Mouse (Mus musculus) C2C12 (cell line): Measurements from ENCODE around the gene Ppfibp1. TPM values are rescaled to one million over a fixed set of nuclear protein-coding genes. Genes with fewer than 3 reads are reported as not detected.

Source experiments
- H3K27me3 ChIP-seq: one replicate; pipeline ENCODE4 v1.6.1; 2011; ENCODE audit not compliant: control insufficient read depth, insufficient read depth, insufficient read length
- H3K36me3 ChIP-seq: one replicate; pipeline ENCODE4 v1.6.1; 2011; ENCODE audit not compliant: control insufficient read depth, insufficient read depth
- H3K4me3 ChIP-seq: one replicate; pipeline ENCODE4 v1.5.1; 2011; ENCODE audit warnings: mild to moderate bottlenecking, control low read depth; ENCODE audit not compliant: poor library complexity, insufficient read depth, severe bottlenecking
- H3K79me2 ChIP-seq: one replicate; pipeline ENCODE4 v1.6.1; 2011; ENCODE audit not compliant: control insufficient read depth, insufficient read depth
- H3K79me3 ChIP-seq: one replicate; pipeline ENCODE4 v1.6.1; 2011; ENCODE audit warnings: low read depth, control low read depth
- H3ac ChIP-seq: one replicate; pipeline ENCODE3; 2011; ENCODE audit warnings: low read depth; ENCODE audit not compliant: control insufficient read depth, insufficient read length
- CEBPB ChIP-seq: IDR thresholded peaks from one replicate; pipeline ENCODE4 v1.6.1; 2011; ENCODE audit warnings: low read depth, mild to moderate bottlenecking, control low read depth, moderate library complexity
- CTCF ChIP-seq: IDR thresholded peaks from one replicate; pipeline ENCODE4 v1.5.1; 2011; ENCODE audit not compliant: control insufficient read depth, insufficient read depth, insufficient read length
- FOSL1 ChIP-seq: IDR thresholded peaks from one replicate; pipeline ENCODE4 v1.8.0; 2011; ENCODE audit warnings: mild to moderate bottlenecking, low read length; ENCODE audit not compliant: poor library complexity, insufficient read depth, severe bottlenecking
- MAX ChIP-seq: IDR thresholded peaks from one replicate; pipeline ENCODE4 v1.6.1; 2011; ENCODE audit warnings: mild to moderate bottlenecking, control low read depth
- MYOD1 ChIP-seq: IDR thresholded peaks from one replicate; pipeline ENCODE4 v1.6.1; 2011; ENCODE audit warnings: low read depth; ENCODE audit not compliant: control insufficient read depth, insufficient read length
- MYOG ChIP-seq: IDR thresholded peaks from one replicate; pipeline ENCODE4 v1.6.1; 2011; ENCODE audit not compliant: control insufficient read depth, insufficient read length; ENCODE audit errors: extremely low read depth
- USF1 ChIP-seq: IDR thresholded peaks from one replicate; pipeline ENCODE4 v1.6.1; 2011; ENCODE audit warnings: low read depth, mild to moderate bottlenecking, control low read depth, moderate library complexity
- long read RNA-seq, 2 experiments: library from polyadenylated mRNA; unstranded; transcript quantifications; one replicate each; pipeline ENCODE4 v2.0.0; 2019 to 2020
- polyA plus RNA-seq: library from polyadenylated mRNA; unstranded; fragments of >200 nt; fragmentation: generic; extraction: Trizol; gene quantifications from one replicate; pipeline ENCODE4 v1.2.1, GENCODE M21; 2012; ENCODE audit warnings: missing spikeins

The Ppfibp1 gene
- polyA plus RNA-seq = 61.1 TPM
- long read RNA-seq, experiment 1, full-length matches to known transcripts = 2 of 40 reads
- long read RNA-seq, experiment 1, partial matches to known transcripts = 25 of 40 reads
- long read RNA-seq, experiment 1, other reads (novel, unspliced or antisense) = 13 of 40 reads
- long read RNA-seq, experiment 2, full-length matches to known transcripts = 220 of 954 reads
- long read RNA-seq, experiment 2, partial matches to known transcripts = 53 of 954 reads
- long read RNA-seq, experiment 2, other reads (novel, unspliced or antisense) = 681 of 954 reads

- peaks cover 15% of the 10 kb centered on the region for H3K36me3 ChIP-seq
These were observed at the start of gene Ppfibp1 for GRCm38 (mm10) chr6:146887958-146888659. Gene Ppfibp1 (plus strand): TSS chr6:146888487.

DNA sequence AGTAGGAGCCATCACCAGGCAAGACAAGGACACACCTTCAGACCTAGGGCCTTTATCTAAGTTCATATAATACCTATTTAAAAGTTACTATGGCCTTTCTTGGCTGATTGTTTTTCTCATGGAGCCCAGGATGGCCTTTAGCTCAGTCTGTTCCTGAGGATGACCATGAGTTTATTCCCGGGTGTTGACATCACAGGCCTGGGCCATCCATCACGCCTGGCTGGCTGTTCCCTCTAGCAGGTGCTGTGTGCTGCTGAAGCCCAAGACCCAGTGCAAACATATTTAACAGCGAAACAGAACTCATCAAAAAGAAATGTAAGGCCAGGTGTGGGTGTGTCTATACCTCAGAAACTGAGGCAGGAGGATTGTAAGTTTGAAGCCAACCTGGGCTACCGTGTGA lies 49.4 kb upstream of the Ppfibp1 start:
- Histone ChIP-seq H3ac (no peak overlapping the region), H3K4me3 (no peak overlapping the region), H3K79me2 (no peaks in the 10 kb centered on the region), H3K79me3 (no peaks in the 10 kb centered on the region), H3K27me3 (no peaks in the 10 kb centered on the region), H3K36me3 (no peaks in the 10 kb centered on the region)
- TF ChIP-seq CEBPB = no peak
- no peak for TF ChIP-seq USF1
- no peak for TF ChIP-seq MAX
- TF ChIP-seq MYOD1 = no peak
- no peak for TF ChIP-seq FOSL1
- TF ChIP-seq CTCF = no peak
- no peak for TF ChIP-seq MYOG

More at GRCm38 (mm10) chr6:146887958-146888659, at the start of gene Ppfibp1:
- TF ChIP-seq MYOD1 (no peak), MAX (peak; percentile 75)
- no peaks in the 10 kb centered on the region for H3K27me3 ChIP-seq
- H3ac ChIP-seq = peak within 1 kb of the TSS; percentile 88
- peak within 1 kb of the TSS; percentile 60 for H3K4me3 ChIP-seq
- H3K79me3 ChIP-seq = peaks cover 45% of the 10 kb centered on the region
- H3K79me2 ChIP-seq = peaks cover 48% of the 10 kb centered on the region

DNA sequence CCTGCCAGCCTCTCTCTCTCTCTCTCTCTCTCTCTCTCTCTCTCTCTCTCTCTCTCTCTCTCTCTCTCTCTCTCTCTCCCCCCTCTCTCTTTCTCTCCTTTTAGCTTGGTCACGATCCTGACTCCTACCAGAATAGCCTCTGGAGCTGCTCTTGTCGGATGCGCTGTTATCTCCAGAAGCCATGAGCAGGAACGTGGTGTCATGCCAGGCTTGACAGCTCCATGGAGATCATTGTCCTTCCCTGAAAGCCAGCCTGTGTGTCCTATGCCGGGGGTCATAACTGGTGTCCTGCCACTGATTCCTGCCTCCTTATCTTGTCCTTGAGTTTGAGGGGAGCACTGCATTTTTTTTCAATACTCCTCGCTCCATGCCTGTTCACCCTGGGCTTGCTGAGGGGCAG lies 43.4 kb upstream of the Ppfibp1 start:
- no peaks in the 10 kb centered on the region for H3K79me3 ChIP-seq
- TF ChIP-seq MYOG (no peak), FOSL1 (no peak), MAX (no peak), CEBPB (no peak), USF1 (no peak), CTCF (no peak), MYOD1 (no peak)
- no peak overlapping the region for H3ac ChIP-seq

GRCm38 (mm10) chr6:146845347-146845746 lies 42.9 kb upstream of the Ppfibp1 start:
- Histone ChIP-seq H3K79me2 (no peaks in the 10 kb centered on the region), H3K4me3 (no peak overlapping the region), H3ac (no peak overlapping the region), H3K27me3 (no peaks in the 10 kb centered on the region), H3K36me3 (no peaks in the 10 kb centered on the region), H3K79me3 (no peaks in the 10 kb centered on the region)
- no peak for TF ChIP-seq FOSL1
- TF ChIP-seq CEBPB = no peak
- no peak for TF ChIP-seq MYOD1
- no peak for TF ChIP-seq MAX
- no peak for TF ChIP-seq CTCF
- no peak for TF ChIP-seq MYOG
- TF ChIP-seq USF1 = no peak

More for the DNA sequence above, 43.4 kb upstream of the Ppfibp1 start:
- Histone ChIP-seq H3K79me2 (no peaks in the 10 kb centered on the region), H3K4me3 (no peak overlapping the region), H3K36me3 (no peaks in the 10 kb centered on the region), H3K27me3 (no peaks in the 10 kb centered on the region)

DNA sequence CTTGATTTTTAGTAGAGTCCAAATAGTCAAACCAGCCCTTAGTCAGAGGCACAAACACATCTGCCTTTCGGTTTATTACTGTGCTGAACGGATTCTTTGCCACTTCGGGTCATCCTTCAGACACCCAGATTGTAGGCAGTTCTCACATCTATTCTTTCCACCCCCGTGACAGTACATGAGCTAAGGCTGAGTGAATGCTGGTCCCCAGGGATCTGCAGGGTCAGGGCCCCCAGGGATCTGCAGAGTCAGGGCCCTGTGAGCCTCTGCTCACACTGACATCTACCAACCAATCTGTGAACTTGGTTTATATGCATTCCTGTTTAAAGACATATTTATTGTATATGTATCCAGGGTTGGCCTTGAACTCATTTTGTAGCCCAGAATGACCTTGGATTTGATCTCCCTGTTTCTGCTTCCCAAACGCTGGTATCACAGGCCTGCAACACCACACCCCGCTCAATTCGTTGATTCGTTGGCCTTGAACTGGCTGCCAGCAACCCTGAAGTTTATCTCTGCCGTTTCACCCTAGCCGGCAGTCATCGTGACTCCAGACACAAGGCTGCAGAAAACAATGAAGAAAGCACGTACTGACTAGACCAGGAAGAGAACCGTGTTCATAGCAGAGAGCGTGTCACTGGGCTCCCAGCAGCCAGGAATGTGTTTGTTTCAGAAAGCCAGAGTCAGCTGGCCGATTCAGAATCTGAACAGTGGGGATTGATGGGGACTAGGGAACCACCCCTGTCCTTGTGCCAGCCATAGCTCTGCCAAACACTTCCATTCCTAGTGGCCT lies 42.1 kb upstream of the Ppfibp1 start:
- no peak overlapping the region for H3K4me3 ChIP-seq
- H3K36me3 ChIP-seq = no peaks in the 10 kb centered on the region
- no peaks in the 10 kb centered on the region for H3K79me3 ChIP-seq
- H3K27me3 ChIP-seq = no peaks in the 10 kb centered on the region
- H3ac ChIP-seq = no peak overlapping the region
- TF ChIP-seq USF1 (no peak), FOSL1 (no peak)
- H3K79me2 ChIP-seq = no peaks in the 10 kb centered on the region
